Mouse (Mus musculus) duodenum, adult 2 months (tissue): ENCODE results near the gene Arrdc4. TPM values are rescaled to one million over a fixed set of nuclear protein-coding genes. Genes with fewer than 3 reads are reported as not detected.

ENCODE experiments used
- polyA plus RNA-seq: library from polyadenylated mRNA; depleted of rRNA; stranded (reverse); fragments of >200 nt; gene quantifications from 2 replicates; pipeline ENCODE4 v1.2.3, GENCODE M21; 2012; ENCODE audit warnings: low replicate concordance; rRNA removed

Arrdc4 gene
- 5.6 and 8.3 TPM in 2 replicates for polyA plus RNA-seq

GRCm38 (mm10) chr7:68748761-68749635, at the start of gene Arrdc4:
Arrdc4 (minus strand) TSS chr7:68749241.

